Mouse (Mus musculus) kidney, embryonic 15.5 days (tissue): ENCODE data around the gene Hoxc11. TPM values are rescaled to one million over a fixed set of nuclear protein-coding genes. Genes with fewer than 3 reads are reported as not detected.

Experiments
- ATAC-seq: fragments of 200-750 bp; cut with Nextera tagmentation; replicated peaks from 2 replicates; pipeline ENCODE4 v1.8.0; 2017; ENCODE audit warnings: moderate TSS enrichment; ENCODE audit not compliant: low FRiP score
- H3K27ac ChIP-seq: fragments of 300-500 bp; sonication (generic); 2 replicates; pipeline ENCODE4 v1.5.1; 2015; ENCODE audit warnings: mild to moderate bottlenecking, inconsistent platforms
- H3K27me3 ChIP-seq: fragments of 300-500 bp; sonication (generic); 2 replicates; pipeline ENCODE4 v1.6.1; 2015; ENCODE audit warnings: inconsistent platforms
- H3K36me3 ChIP-seq: fragments of 300-500 bp; sonication (generic); 2 replicates; pipeline ENCODE4 v1.6.1; 2015; ENCODE audit warnings: inconsistent platforms
- H3K4me1 ChIP-seq: fragments of 300-500 bp; sonication (generic); 2 replicates; pipeline ENCODE4 v1.6.1; 2015; ENCODE audit warnings: inconsistent platforms
- H3K4me2 ChIP-seq: fragments of 300-500 bp; sonication (generic); 2 replicates; pipeline ENCODE4 v1.6.1; 2015; ENCODE audit warnings: moderate library complexity, mild to moderate bottlenecking, inconsistent platforms
- H3K4me3 ChIP-seq: fragments of 300-500 bp; sonication (generic); replicated peaks from 2 replicates; pipeline ENCODE4 v1.5.1; 2015; ENCODE audit warnings: mild to moderate bottlenecking, inconsistent platforms
- H3K9ac ChIP-seq: fragments of 300-500 bp; sonication (generic); 2 replicates; pipeline ENCODE4 v1.6.1; 2015; ENCODE audit warnings: mild to moderate bottlenecking, inconsistent platforms
- H3K9me3 ChIP-seq: fragments of 300-500 bp; sonication (generic); replicated peaks from 2 replicates; pipeline ENCODE4 v1.6.1; 2016; ENCODE audit warnings: inconsistent platforms
- WGBS: fragments of 180-500 bp; shearing (Covaris S2); methylation state at CpG from one replicate; pipeline ENCODE4 v1.1.7; 2015; ENCODE audit warnings: mixed read lengths; 5-methylcytosine and 5-hydroxymethylcytosine counted together
- microRNA-seq: library from miRNA; unstranded; fragments of <30 nt; microRNA quantifications from one replicate; pipeline ENCODE4, GENCODE M21; 2016
- polyA plus RNA-seq: library from polyadenylated mRNA; unstranded; fragments of >200 nt; fragmentation: Nextera tagmentation; extraction: Ambion mirVana; gene quantifications from 2 replicates; pipeline ENCODE4 v1.2.1, GENCODE M21; 2015

Hoxc11 gene
- polyA plus RNA-seq, 1 experiment from 2014 or later = 1.7 TPM

DNA sequence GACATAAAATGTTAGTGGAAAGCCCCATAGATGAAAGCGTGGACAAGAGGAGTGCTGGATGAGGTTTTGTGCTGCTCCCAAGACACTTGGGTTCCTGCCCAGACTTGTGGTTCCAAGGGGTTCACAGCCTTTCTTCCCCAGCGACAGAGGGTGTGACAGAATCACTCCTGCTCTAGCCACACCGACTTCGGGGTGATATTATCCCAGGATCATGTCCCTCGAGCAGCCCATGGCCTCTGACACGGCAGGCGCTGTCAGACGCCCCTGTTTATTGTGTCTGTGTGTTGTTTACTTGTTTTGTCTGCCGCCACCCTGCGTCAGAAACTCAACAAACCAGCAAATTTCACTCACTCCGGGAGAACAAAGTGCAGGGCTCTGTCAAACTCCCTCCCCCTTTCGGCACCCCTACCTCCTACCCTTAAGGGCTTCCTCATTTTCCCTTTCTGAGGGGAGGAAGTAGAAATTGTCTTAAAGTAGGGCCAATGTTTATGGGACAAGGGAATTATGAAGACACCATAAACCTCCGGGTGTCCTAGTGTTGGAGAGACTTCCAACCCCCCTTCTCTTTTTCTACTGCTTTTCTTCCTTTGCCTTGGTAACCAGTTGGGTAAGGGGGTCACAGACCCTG, 48.7 kb downstream of the Hoxc11 start:
- peak overlapping the region; percentile 58 for H3K4me3 ChIP-seq
- peak overlapping the region; percentile 78 for H3K4me2 ChIP-seq
- H3K9me3 ChIP-seq = no peaks in the 10 kb centered on the region
- ATAC-seq = no peak
- no peaks in the 10 kb centered on the region for H3K36me3 ChIP-seq
- peaks cover 92% of the 10 kb centered on the region for H3K4me1 ChIP-seq
- 16% methylated on average over 13 of the region's 13 CpGs for WGBS
- peak overlapping the region; percentile 72 for H3K27ac ChIP-seq
- 0 out of 2 replicates have a peak overlapping the region, but pooled peaks have one; percentile 80 for H3K9ac ChIP-seq
- H3K27me3 ChIP-seq = peaks cover 76% of the 10 kb centered on the region

DNA sequence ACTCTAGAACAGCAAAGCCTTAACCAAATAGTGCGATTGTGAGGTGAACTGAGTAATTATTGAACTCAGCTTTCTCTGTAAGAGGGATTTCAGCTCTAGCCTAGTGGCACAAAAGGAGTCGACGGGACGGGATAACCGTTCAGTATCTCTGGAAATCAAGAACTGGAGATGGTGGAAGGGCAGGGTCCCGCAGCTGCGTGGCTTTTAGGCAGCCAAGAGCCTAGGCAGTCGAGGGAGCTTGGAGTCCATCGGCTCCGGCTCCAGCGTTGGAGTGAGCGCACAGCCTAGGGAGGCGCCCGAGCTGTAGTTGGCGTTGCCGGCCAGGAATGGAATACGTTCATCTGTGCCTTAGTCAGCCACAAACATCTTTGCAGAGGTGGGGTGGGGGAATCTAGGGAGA, 51.1 kb downstream of the Hoxc11 start:
- Histone ChIP-seq H3K36me3 (no peaks in the 10 kb centered on the region), H3K27me3 (peaks cover 73% of the 10 kb centered on the region), H3K4me2 (peak overlapping the region; percentile 55), H3K27ac (peak overlapping the region; percentile 92), H3K4me3 (peak overlapping the region; percentile 22), H3K4me1 (peaks cover 99% of the 10 kb centered on the region), H3K9ac (peak overlapping the region; percentile 34), H3K9me3 (no peaks in the 10 kb centered on the region)
- WGBS = 3% methylated on average over 17 of the region's 17 CpGs
- ATAC-seq = no peak

- H3K4me2 ChIP-seq = peak overlapping the region; percentile 55
Observed at GRCm38 (mm10) chr15:103005797-103006196, 51.6 kb downstream of the Hoxc11 start.

DNA sequence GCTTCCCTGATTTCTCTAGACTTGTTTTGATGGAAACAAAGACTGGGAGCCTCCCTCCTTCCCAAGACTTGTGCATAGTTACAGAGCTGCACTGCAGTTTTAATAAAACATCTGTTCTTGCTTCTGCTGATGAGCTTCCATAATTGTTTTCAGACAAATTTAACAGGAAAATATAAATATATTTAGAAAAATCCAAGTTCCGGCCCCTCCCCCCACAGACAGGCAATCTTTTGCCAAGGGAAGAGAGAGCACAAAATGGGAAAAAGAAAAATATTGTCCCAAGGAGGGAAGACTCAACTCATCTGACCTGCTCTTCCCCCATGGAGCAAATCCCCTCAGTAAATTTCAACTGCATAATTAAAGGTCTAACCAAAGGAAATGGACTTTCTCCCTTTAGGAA, 52.1 kb downstream of the Hoxc11 start:
- Histone ChIP-seq H3K36me3 (no peaks in the 10 kb centered on the region), H3K27me3 (peaks cover 75% of the 10 kb centered on the region), H3K4me3 (peak overlapping the region; percentile 22; the same call in 1 of the 2 replicates), H3K9me3 (no peaks in the 10 kb centered on the region), H3K4me1 (peaks cover 99% of the 10 kb centered on the region), H3K4me2 (peak overlapping the region; percentile 55), H3K27ac (peak overlapping the region; percentile 92), H3K9ac (0 out of 2 replicates have a peak overlapping the region, but pooled peaks have one; percentile 34)
- 16% methylated on average over 1 of the region's 1 CpGs for WGBS
- ATAC-seq = no peak

More at GRCm38 (mm10) chr15:103005797-103006196, 51.6 kb downstream of the Hoxc11 start:
- Histone ChIP-seq H3K36me3 (no peaks in the 10 kb centered on the region), H3K9me3 (no peaks in the 10 kb centered on the region), H3K4me1 (peaks cover 99% of the 10 kb centered on the region), H3K9ac (peak overlapping the region; percentile 34), H3K27me3 (peaks cover 75% of the 10 kb centered on the region), H3K4me3 (peak overlapping the region; percentile 22), H3K27ac (peak overlapping the region; percentile 92)
- 14% methylated on average over 5 of the region's 5 CpGs for WGBS
- no peak for ATAC-seq

Small RNAs within 50 kb of the gene (microRNA-seq; reads per million reads assigned to microRNA genes)
- gene Mir196a-2 = 2,659 reads per million, percentile 87 among the genes with 10 or more reads in this experiment

Other genes starting within 250 kb of the Hoxc11 start
- 47.0 and 51.4 TPM in 2 replicates for gene Calcoco1, start 232.2 kb upstream of the Hoxc11 start, polyA plus RNA-seq
- gene Hoxc13, start 33.3 kb upstream of the Hoxc11 start, polyA plus RNA-seq = not detected in 2 replicates
- gene Hoxc12, start 17.7 kb upstream of the Hoxc11 start, polyA plus RNA-seq = not detected in 2 replicates
- 52.4 and 53.5 TPM in 2 replicates for gene Hoxc10, start 12.4 kb downstream of the Hoxc11 start, polyA plus RNA-seq
- gene Hoxc5, start 13.0 kb downstream of the Hoxc11 start, polyA plus RNA-seq = 3.6 and 4.8 TPM in 2 replicates
- gene Hoxc9, start 22.0 kb downstream of the Hoxc11 start, polyA plus RNA-seq = 10.0 and 10.7 TPM in 2 replicates
- gene Hoxc8, start 36.2 kb downstream of the Hoxc11 start, polyA plus RNA-seq = 8.7 and 11.1 TPM in 2 replicates
- gene Hoxc6, start 43.8 kb downstream of the Hoxc11 start, polyA plus RNA-seq = 10.9 and 11.0 TPM in 2 replicates
- 7.9 and 10.2 TPM in 2 replicates for gene Hoxc4, start 64.5 kb downstream of the Hoxc11 start, polyA plus RNA-seq
- gene Smug1, start 212.7 kb downstream of the Hoxc11 start, polyA plus RNA-seq = 17.7 and 18.0 TPM in 2 replicates